Mouse (Mus musculus): Measurements from ENCODE around the gene Lgi2. TPM values are rescaled to one million over a fixed set of nuclear protein-coding genes. Genes with fewer than 3 reads are reported as not detected.

Lgi2 gene
- polyA plus RNA-seq, 1 experiment: 1.4 TPM

- 31% methylated on average over 3 of the region's 3 CpGs for WGBS
Observed at GRCm38 (mm10) chr5:52540186-52540585, 26.1 kb downstream of the Lgi2 start.

GRCm38 (mm10) chr5:52539483-52539882, 26.8 kb downstream of the Lgi2 start:
- DNase-seq (ENCODE audit: low read depth, low spot score): no peak

More at GRCm38 (mm10) chr5:52540186-52540585, 26.1 kb downstream of the Lgi2 start:
- DNase-seq (ENCODE audit: low read depth, low spot score): no peak

DNA sequence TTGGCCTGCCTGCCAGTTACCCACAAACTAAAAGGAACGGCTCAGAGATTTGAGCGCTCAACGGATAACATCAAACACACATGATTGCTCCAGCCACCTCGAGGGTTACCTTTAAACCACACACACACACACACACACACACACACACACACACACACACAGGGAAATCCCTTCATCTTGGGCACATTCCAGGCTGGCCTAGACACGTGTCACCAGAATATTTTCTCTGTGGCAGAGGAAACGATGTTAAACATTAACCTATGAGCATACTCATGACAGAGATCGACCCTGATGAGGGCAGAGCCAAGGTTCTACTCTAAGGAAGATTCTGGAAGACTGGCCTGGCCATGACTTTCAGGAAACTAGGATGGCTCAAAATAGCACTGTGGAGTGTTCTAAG, 29.2 kb downstream of the Lgi2 start:
- 27% methylated on average over 7 of the region's 7 CpGs for WGBS

DNA sequence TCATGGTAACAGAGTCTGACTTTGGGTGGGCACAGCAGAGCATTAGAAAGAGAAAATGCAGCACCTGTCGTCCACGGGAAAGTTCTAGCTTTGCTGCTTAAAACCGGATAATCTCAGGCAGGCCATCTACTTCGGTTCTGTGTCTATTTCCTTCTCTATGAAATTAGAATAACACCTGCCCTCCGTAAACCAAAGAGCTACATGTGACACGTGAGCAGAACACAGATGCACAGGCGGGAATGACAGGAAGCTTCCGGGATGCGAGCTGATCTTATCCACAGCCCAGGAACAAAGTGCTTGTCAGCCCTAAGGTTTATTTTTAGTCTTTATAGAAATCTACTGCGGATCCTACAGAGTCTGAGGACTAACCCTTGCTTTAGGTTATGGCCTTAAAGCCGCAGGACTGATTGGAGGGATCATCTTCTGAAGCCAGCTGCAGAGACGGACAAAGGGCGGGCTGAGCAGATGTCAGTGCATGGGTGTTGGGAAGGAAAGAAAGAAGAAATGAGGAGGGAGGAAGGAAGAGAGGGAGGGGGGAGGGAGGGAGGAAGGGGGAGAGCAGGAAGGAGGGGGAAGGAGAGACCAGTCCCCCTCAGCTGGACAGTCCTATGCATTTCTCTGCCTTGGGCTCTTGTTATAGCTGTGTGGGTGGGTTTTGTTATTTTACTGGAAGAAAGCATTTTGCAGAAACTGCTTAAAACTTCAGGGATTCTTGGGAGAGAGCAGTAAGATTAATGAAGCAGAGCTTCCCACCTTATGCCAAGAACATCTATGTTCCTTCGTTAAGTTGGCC, 31.3 kb downstream of the Lgi2 start:
- WGBS: 44% methylated on average over 14 of the region's 14 CpGs
- no peak for DNase-seq (ENCODE audit: low read depth, low spot score)

More for the DNA sequence above, 29.2 kb downstream of the Lgi2 start:
- peak; percentile 27 for DNase-seq (ENCODE audit: low read depth, low spot score)

GRCm38 (mm10) chr5:52533705-52534104, 32.6 kb downstream of the Lgi2 start:
- WGBS: 83% methylated on average over 9 of the region's 9 CpGs
- DNase-seq (ENCODE audit: low read depth, low spot score): no peak

- 42% methylated on average over 7 of the region's 7 CpGs for WGBS
Observed at GRCm38 (mm10) chr5:52528545-52528944, 37.7 kb downstream of the Lgi2 start.

GRCm38 (mm10) chr5:52526324-52526986, 39.8 kb downstream of the Lgi2 start:
- DNase-seq (ENCODE audit: low read depth, low spot score): no peak
- WGBS: 88% methylated on average over 8 of the region's 8 CpGs

More at GRCm38 (mm10) chr5:52528545-52528944, 37.7 kb downstream of the Lgi2 start:
- no peak for DNase-seq (ENCODE audit: low read depth, low spot score)

GRCm38 (mm10) chr5:52524207-52524606, 42.1 kb downstream of the Lgi2 start:
- 64% methylated on average over 3 of the region's 3 CpGs for WGBS
- DNase-seq (ENCODE audit: low read depth, low spot score): no peak

GRCm38 (mm10) chr5:52519921-52520320, 46.3 kb downstream of the Lgi2 start:
- WGBS: 55% methylated on average over 2 of the region's 2 CpGs
- no peak for DNase-seq (ENCODE audit: low read depth, low spot score)

GRCm38 (mm10) chr5:52516072-52516476, 50.2 kb downstream of the Lgi2 start:
- DNase-seq (ENCODE audit: low read depth, low spot score): peak; percentile 18
- 27% methylated on average over 21 of the region's 21 CpGs for WGBS

- WGBS: 28% methylated on average over 22 of the region's 22 CpGs
- peak; percentile 31 for DNase-seq (ENCODE audit: low read depth, low spot score)
Observed at GRCm38 (mm10) chr5:52515246-52516021, 50.8 kb downstream of the Lgi2 start.

- DNase-seq (ENCODE audit: low read depth, low spot score): no peak
- 45% methylated on average over 3 of the region's 3 CpGs for WGBS
Observed at GRCm38 (mm10) chr5:52511089-52511488, 55.2 kb downstream of the Lgi2 start.

DNA sequence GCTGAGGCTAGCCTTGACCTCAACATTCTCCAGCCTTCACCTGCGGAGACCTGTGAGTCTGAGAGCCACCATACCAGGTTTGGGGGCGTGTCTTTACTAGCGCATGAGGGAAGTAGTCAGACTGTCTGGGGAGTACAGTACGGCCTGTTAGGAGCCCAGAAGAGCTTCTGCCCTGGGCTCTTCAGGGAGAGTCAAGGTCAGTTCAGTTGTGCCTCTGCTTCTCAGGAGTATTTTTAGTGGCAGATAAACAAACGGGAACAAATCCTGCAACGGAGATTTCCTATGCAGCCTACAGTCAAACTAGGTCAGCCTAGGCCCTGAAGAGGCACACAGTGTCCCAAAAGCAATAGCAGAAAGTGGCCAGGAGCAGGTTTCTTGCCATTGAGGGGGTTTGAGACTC, 56.8 kb downstream of the Lgi2 start:
- DNase-seq (ENCODE audit: low read depth, low spot score): no peak
- 75% methylated on average over 6 of the region's 6 CpGs for WGBS

DNA sequence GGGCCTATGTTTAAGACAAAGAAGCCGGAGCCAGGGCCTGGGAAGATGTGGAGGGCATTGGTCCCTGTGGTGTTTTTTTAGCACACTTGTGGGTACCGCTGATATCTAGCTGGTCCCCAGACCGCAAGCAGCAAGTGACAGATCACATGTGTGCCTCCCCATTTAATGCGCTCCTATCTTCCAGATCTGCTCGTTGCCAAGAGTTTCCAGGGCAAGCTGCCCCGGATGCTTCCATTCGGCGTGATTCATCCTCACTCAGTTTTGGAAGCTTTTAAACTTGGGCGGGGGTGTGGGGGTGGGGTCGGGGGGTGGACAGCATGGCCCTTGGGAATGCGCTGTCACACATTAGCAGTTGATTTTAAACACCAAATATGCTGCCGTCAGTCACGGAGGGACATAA, 61.6 kb downstream of the Lgi2 start:
- WGBS: 79% methylated on average over 13 of the region's 13 CpGs
- no peak for DNase-seq (ENCODE audit: low read depth, low spot score)

DNA sequence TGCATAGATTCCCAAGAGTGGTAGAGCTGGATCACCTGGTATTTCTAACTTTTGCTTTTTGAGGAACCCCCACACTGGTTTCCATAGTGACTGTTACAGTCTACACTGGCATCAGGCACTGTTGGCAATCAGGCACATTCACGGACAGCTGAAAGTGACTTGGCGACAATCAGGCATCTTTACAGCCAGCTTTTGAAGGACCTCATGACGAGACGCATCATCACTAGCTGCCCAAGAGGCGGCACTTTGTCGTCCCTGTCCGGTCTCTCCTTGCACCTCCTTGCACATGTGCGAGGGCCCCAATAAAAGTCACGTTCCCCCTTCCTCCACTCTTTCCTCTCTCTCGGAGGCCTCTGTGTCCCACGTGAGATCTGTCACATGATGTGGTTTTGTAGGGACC, 62.1 kb downstream of the Lgi2 start:
- 94% methylated on average over 11 of the region's 11 CpGs for WGBS
- DNase-seq (ENCODE audit: low read depth, low spot score): no peak

DNA sequence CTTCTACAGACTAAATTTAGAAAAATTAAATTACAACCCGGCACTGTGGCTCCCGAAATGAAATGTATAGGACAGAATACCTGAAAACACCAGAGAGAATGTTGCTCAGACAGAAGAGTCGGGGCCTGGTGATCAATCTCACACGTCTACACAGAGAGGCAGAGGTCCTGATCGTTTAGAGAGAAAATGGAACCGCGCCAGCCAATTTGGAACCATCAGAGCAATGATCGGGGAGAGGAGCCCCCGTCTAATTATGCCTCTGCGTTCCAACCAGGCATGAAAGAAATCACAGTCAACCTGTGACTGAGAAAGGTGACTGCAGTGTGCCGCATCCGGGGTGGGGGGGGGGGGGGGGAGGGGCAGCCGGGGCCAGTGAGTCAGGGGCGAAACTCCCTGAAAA, 70.6 kb downstream of the Lgi2 start:
- 41% methylated on average over 14 of the region's 14 CpGs for WGBS
- no peak for DNase-seq (ENCODE audit: low read depth, low spot score)

- no peak for DNase-seq (ENCODE audit: low read depth, low spot score)
- 71% methylated on average over 6 of the region's 6 CpGs for WGBS
Observed at GRCm38 (mm10) chr5:52491496-52491895, 74.8 kb downstream of the Lgi2 start.

DNA sequence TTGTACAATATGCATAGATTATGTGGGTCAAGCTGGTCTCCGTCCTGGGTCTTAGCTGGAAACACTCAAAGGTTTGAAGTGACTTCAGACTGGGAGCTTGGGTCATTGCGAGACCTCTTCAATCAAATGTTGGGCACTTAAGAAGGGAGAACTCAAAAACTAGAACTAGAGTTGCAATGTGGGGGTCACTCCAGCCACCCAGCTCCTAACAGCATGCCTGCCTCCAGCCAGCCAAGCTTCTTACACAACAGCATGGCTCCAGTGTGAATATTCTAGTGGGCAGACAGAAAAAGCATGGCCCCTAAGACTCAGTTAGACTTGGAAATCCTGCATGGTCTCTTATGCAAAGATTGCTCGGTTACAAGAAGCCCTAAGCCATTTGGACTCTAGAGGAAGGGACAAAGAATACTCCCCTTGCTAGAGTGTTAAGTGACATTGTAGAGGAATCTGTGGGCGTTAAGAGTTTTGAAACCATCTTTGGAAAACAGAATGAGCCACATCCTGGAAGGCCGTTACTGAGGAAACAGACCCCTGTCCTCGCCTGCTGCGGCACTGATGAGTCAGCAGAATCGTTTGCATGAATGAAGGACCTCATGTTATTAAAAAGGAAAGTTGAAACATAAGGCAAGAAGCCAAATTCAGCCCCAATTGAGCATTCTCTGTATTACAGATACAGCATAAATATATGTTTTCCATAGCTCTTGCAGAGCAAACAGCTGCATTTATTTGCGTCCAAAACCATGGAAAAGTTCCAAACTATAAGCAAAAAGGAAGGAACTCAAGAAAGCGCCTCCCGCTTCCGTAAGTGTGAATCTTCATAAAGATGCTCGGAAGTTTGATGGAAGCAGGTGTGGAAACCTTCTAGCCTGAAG, 78.5 kb downstream of the Lgi2 start:
- no peak for DNase-seq (ENCODE audit: low read depth, low spot score)
- WGBS: 67% methylated on average over 13 of the region's 13 CpGs
